Mouse (Mus musculus): ENCODE measurements around the gene Gm10409.
"Not testable (repeated sequence)": the region's sequence is repeated elsewhere in the genome, so short reads cannot be mapped to it uniquely, and the experiment has no call there.

Gm10409 gene

DNA sequence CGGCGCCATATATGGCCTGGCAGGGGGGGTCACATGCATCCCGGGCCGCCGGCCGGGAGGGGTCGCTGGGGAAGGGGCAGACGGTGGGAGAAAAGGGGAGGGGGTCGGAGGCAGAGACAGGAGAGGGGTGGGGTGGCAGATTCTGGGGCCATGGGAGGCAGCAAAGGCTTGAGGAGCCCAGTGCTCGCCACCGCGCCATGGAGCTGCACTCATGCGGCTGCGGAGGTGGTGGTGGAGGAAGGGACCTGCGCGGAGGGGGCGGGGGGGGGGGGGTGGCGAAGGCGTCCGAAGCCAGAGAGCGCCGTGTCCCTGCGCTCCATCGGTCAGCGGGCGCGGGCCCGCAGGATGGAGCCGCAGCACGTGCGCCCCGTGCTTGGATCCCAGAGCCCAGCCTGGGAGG is at the start of gene Gm10409:
Gm10409 (plus strand) TSS at position 301 of the 400 bp plus-strand sequence.
- not testable (repeated sequence) for DNase-seq

DNA sequence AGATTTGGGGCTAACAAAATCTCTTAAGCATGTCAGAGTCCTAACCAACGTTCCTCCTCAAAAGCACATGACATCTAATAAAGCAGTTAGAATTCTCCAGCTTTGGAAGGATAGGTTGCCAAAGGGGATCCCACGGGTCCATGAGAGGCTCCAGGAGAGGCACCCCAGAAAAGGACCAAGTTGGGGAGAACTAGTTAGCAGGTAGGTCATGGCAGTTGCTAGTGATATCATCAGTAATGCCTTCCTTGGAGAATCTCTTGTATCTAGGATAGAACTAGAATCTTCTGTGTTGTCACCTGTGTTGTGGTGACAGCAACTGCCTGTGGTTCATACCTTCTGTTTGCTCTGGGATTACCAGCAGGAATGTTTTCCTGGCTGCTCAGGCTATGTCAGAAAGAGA is 17.6 kb upstream of the Gm10409 start, which contains the start of gene Gm10413:
Gm10413 (plus strand) TSS at position 301 of the 400 bp plus-strand sequence.
- DNase-seq: not testable (repeated sequence)

- DNase-seq: not testable (repeated sequence)
These were observed 15.4 kb downstream of the Gm10409 start, which contains the start of gene Gm3005 for GRCm38 (mm10) chr14:3427803-3428202. TSS of gene Gm3005 (plus strand) at chr14:3428103.

- DNase-seq: not testable (repeated sequence)
These were observed 36.7 kb downstream of the Gm10409 start, which contains the start of gene Gm10408 for GRCm38 (mm10) chr14:3449079-3449478. TSS of gene Gm10408 (plus strand) at chr14:3449379.

Data from right cerebral cortex, postnatal 14 days (tissue).